Mouse (Mus musculus) testis, adult 2 months (tissue): Measurements from ENCODE around the gene Hoxa6.

Experiments used
- CTCF ChIP-seq: fragments of 200-500 bp; IDR thresholded peaks from 2 replicates; pipeline ENCODE4 v1.5.1; 2012; ENCODE audit warnings: low read depth, mild to moderate bottlenecking, inconsistent platforms, low read length, moderate library complexity; ENCODE audit not compliant: control insufficient read depth, insufficient read depth, insufficient replicate concordance
- POLR2A ChIP-seq: fragments of 200-500 bp; IDR thresholded peaks from 2 replicates; pipeline ENCODE4 v1.6.1; 2012; ENCODE audit warnings: low read depth, mild to moderate bottlenecking, inconsistent platforms, low read length, moderate library complexity; ENCODE audit not compliant: control insufficient read depth

- TF ChIP-seq CTCF, result no peak
- TF ChIP-seq POLR2A, result no peak
Measured at GRCm38 (mm10) chr6:52165441-52166370, 42.8 kb downstream of the Hoxa6 start.
